Mouse (Mus musculus): ENCODE data around the gene Cxcr4. TPM values are rescaled to one million over a fixed set of nuclear protein-coding genes. Genes with fewer than 3 reads are reported as not detected.

The Cxcr4 gene
- 8.1 and 9.3 TPM in 2 replicates for polyA plus RNA-seq (2015; fragmentation: Nextera tagmentation; extraction: Ambion mirVana)

GRCm38 (mm10) chr1:128592211-128592741 is at the start of gene Cxcr4:
Gene Cxcr4, minus strand, starts transcription at chr1:128592293.
- 1% methylated on average over 27 of the region's 27 CpGs for WGBS
- ATAC-seq (ENCODE audit: borderline replicate concordance, extremely low read depth, low FRiP score, low TSS enrichment), result peak; percentile 82
- Histone ChIP-seq H3K4me1 (peaks cover 43% of the 10 kb centered on the region), H3K4me3 (peak within 1 kb of the TSS; percentile 69), H3K4me2 (peak within 1 kb of the TSS; percentile 92), H3K9me3 (no peaks in the 10 kb centered on the region), H3K27me3 (no peaks in the 10 kb centered on the region), H3K36me3 (peaks cover 12% of the 10 kb centered on the region; the same call in 1 of the 2 replicates), H3K27ac (peak within 1 kb of the TSS; percentile 76), H3K9ac (peak within 1 kb of the TSS; percentile 58)

- ATAC-seq (ENCODE audit: borderline replicate concordance, extremely low read depth, low FRiP score, low TSS enrichment), result no peak
- no peak overlapping the region for H3K9ac ChIP-seq
- H3K4me1 ChIP-seq, result peaks cover 13% of the 10 kb centered on the region
- no peak overlapping the region for H3K4me3 ChIP-seq
- no peak overlapping the region for H3K27ac ChIP-seq
- no peaks in the 10 kb centered on the region for H3K36me3 ChIP-seq
- no peaks in the 10 kb centered on the region for H3K9me3 ChIP-seq
- WGBS, result 46% methylated on average over 4 of the region's 4 CpGs
- H3K27me3 ChIP-seq, result no peaks in the 10 kb centered on the region
- H3K4me2 ChIP-seq, result no peak overlapping the region
Observed at GRCm38 (mm10) chr1:128639707-128640107, 47.6 kb upstream of the Cxcr4 start.

- Histone ChIP-seq H3K9me3 (no peaks in the 10 kb centered on the region), H3K4me3 (no peak overlapping the region), H3K27me3 (no peaks in the 10 kb centered on the region), H3K4me2 (no peak overlapping the region), H3K27ac (no peak overlapping the region), H3K36me3 (no peaks in the 10 kb centered on the region), H3K4me1 (peaks cover 14% of the 10 kb centered on the region; the same call in 1 of the 2 replicates), H3K9ac (no peak overlapping the region)
- ATAC-seq (ENCODE audit: borderline replicate concordance, extremely low read depth, low FRiP score, low TSS enrichment), result no peak
- 87% methylated on average over 7 of the region's 7 CpGs for WGBS
Observed at GRCm38 (mm10) chr1:128637230-128637740, 45.2 kb upstream of the Cxcr4 start.

- 71% methylated on average over 10 of the region's 10 CpGs for WGBS
- Histone ChIP-seq H3K36me3 (no peaks in the 10 kb centered on the region), H3K4me3 (no peak overlapping the region), H3K9ac (no peak overlapping the region), H3K4me2 (no peak overlapping the region), H3K9me3 (no peaks in the 10 kb centered on the region), H3K4me1 (peaks cover 15% of the 10 kb centered on the region; the same call in 1 of the 2 replicates), H3K27me3 (no peaks in the 10 kb centered on the region), H3K27ac (no peak overlapping the region)
- no peak for ATAC-seq (ENCODE audit: borderline replicate concordance, extremely low read depth, low FRiP score, low TSS enrichment)
Observed at GRCm38 (mm10) chr1:128636258-128637229, 44.5 kb upstream of the Cxcr4 start.

GRCm38 (mm10) chr1:128633711-128634379 is 41.8 kb upstream of the Cxcr4 start:
- Histone ChIP-seq H3K36me3 (no peaks in the 10 kb centered on the region), H3K27ac (peak overlapping the region; percentile 29; the same call in 1 of the 2 replicates), H3K4me3 (no peak overlapping the region), H3K4me1 (peaks cover 15% of the 10 kb centered on the region; the same call in 1 of the 2 replicates), H3K9ac (no peak overlapping the region), H3K27me3 (no peaks in the 10 kb centered on the region), H3K9me3 (no peaks in the 10 kb centered on the region), H3K4me2 (peak overlapping the region; percentile 4; the same call in 1 of the 2 replicates)
- 44% methylated on average over 6 of the region's 6 CpGs for WGBS
- peak; percentile 85 for ATAC-seq (ENCODE audit: borderline replicate concordance, extremely low read depth, low FRiP score, low TSS enrichment)

GRCm38 (mm10) chr1:128632522-128632921 is 40.4 kb upstream of the Cxcr4 start:
- H3K4me2 ChIP-seq, result no peak overlapping the region
- H3K27me3 ChIP-seq, result no peaks in the 10 kb centered on the region
- peak overlapping the region; percentile 50 for H3K27ac ChIP-seq
- ATAC-seq (ENCODE audit: borderline replicate concordance, extremely low read depth, low FRiP score, low TSS enrichment), result no peak
- H3K9me3 ChIP-seq, result no peaks in the 10 kb centered on the region
- H3K36me3 ChIP-seq, result no peaks in the 10 kb centered on the region
- WGBS, result 41% methylated on average over 6 of the region's 6 CpGs
- no peak overlapping the region for H3K9ac ChIP-seq
- H3K4me1 ChIP-seq, result peaks cover 15% of the 10 kb centered on the region; the same call in 1 of the 2 replicates
- H3K4me3 ChIP-seq, result no peak overlapping the region

- 60% methylated on average over 9 of the region's 9 CpGs for WGBS
Observed at GRCm38 (mm10) chr1:128626144-128626678, 34.1 kb upstream of the Cxcr4 start.

GRCm38 (mm10) chr1:128623594-128623887 is 31.4 kb upstream of the Cxcr4 start:
- no peak overlapping the region for H3K4me3 ChIP-seq
- no peak overlapping the region for H3K4me2 ChIP-seq
- H3K27ac ChIP-seq, result peak overlapping the region; percentile 66; the same call in 1 of the 2 replicates
- H3K9me3 ChIP-seq, result no peaks in the 10 kb centered on the region
- 44% methylated on average over 4 of the region's 4 CpGs for WGBS
- H3K36me3 ChIP-seq, result no peaks in the 10 kb centered on the region
- peaks cover 6% of the 10 kb centered on the region; the same call in 1 of the 2 replicates for H3K4me1 ChIP-seq
- no peak overlapping the region for H3K9ac ChIP-seq
- ATAC-seq (ENCODE audit: borderline replicate concordance, extremely low read depth, low FRiP score, low TSS enrichment), result no peak
- H3K27me3 ChIP-seq, result no peaks in the 10 kb centered on the region

More at GRCm38 (mm10) chr1:128626144-128626678, 34.1 kb upstream of the Cxcr4 start:
- Histone ChIP-seq H3K9me3 (no peaks in the 10 kb centered on the region), H3K4me3 (no peak overlapping the region), H3K27ac (no peak overlapping the region), H3K4me2 (no peak overlapping the region), H3K36me3 (no peaks in the 10 kb centered on the region), H3K4me1 (peaks cover 6% of the 10 kb centered on the region; the same call in 1 of the 2 replicates), H3K9ac (no peak overlapping the region), H3K27me3 (no peaks in the 10 kb centered on the region)
- no peak for ATAC-seq (ENCODE audit: borderline replicate concordance, extremely low read depth, low FRiP score, low TSS enrichment)

- H3K36me3 ChIP-seq, result no peaks in the 10 kb centered on the region
- peak; percentile 81; the same call in 1 of the 2 replicates for ATAC-seq (ENCODE audit: borderline replicate concordance, extremely low read depth, low FRiP score, low TSS enrichment)
Observed at GRCm38 (mm10) chr1:128622867-128623593, 30.9 kb upstream of the Cxcr4 start.

GRCm38 (mm10) chr1:128617654-128618310 is 25.7 kb upstream of the Cxcr4 start:
- WGBS, result 86% methylated on average over 13 of the region's 13 CpGs
- no peaks in the 10 kb centered on the region for H3K9me3 ChIP-seq
- H3K27me3 ChIP-seq, result no peaks in the 10 kb centered on the region
- no peak overlapping the region for H3K27ac ChIP-seq
- no peak overlapping the region for H3K4me3 ChIP-seq
- H3K9ac ChIP-seq, result no peak overlapping the region
- H3K4me2 ChIP-seq, result no peak overlapping the region
- H3K36me3 ChIP-seq, result no peaks in the 10 kb centered on the region
- no peak for ATAC-seq (ENCODE audit: borderline replicate concordance, extremely low read depth, low FRiP score, low TSS enrichment)
- H3K4me1 ChIP-seq, result peaks cover 28% of the 10 kb centered on the region

More at GRCm38 (mm10) chr1:128622867-128623593, 30.9 kb upstream of the Cxcr4 start:
- Histone ChIP-seq H3K4me2 (peak overlapping the region; percentile 10; the same call in 1 of the 2 replicates), H3K4me3 (no peak overlapping the region), H3K9ac (no peak overlapping the region), H3K27me3 (no peaks in the 10 kb centered on the region), H3K9me3 (no peaks in the 10 kb centered on the region), H3K27ac (peak overlapping the region; percentile 66), H3K4me1 (peaks cover 6% of the 10 kb centered on the region; the same call in 1 of the 2 replicates)
- 28% methylated on average over 9 of the region's 9 CpGs for WGBS

All from lung, embryonic 15.5 days (tissue).